Mouse (Mus musculus) kidney, embryonic 14.5 days (tissue): ENCODE data around the gene Fut9. TPM values are rescaled to one million over a fixed set of nuclear protein-coding genes. Genes with fewer than 3 reads are reported as not detected.

Source experiments
- ATAC-seq: fragments of 200-750 bp; cut with Nextera tagmentation; 2 replicates; pipeline ENCODE4 v1.8.0; 2017; ENCODE audit warnings: moderate number of reproducible peaks, mild to moderate bottlenecking, moderate TSS enrichment, moderate library complexity; ENCODE audit not compliant: low FRiP score, low TSS enrichment
- H3K27ac ChIP-seq: fragments of 300-500 bp; sonication (generic); 2 replicates; pipeline ENCODE4 v1.5.1; 2014; ENCODE audit warnings: low read depth, mild to moderate bottlenecking, low read length, moderate library complexity, mixed read lengths
- H3K27me3 ChIP-seq: fragments of 300-500 bp; sonication (generic); 2 replicates; pipeline ENCODE4 v1.6.1; 2014; ENCODE audit warnings: mild to moderate bottlenecking, low read length; ENCODE audit not compliant: control insufficient read depth, insufficient read depth
- H3K36me3 ChIP-seq: fragments of 300-500 bp; sonication (generic); 2 replicates; pipeline ENCODE4 v1.6.1; 2014; ENCODE audit warnings: low read length, mixed read lengths; ENCODE audit not compliant: control insufficient read depth, insufficient read depth
- H3K4me1 ChIP-seq: fragments of 300-500 bp; sonication (generic); 2 replicates; pipeline ENCODE4 v1.6.1; 2014; ENCODE audit warnings: low read length, mixed read lengths; ENCODE audit not compliant: control insufficient read depth, insufficient read depth
- H3K4me2 ChIP-seq: fragments of 300-500 bp; sonication (generic); replicated peaks from 2 replicates; pipeline ENCODE4 v1.6.1; 2014; ENCODE audit warnings: low read depth, mild to moderate bottlenecking, low read length
- H3K4me3 ChIP-seq: fragments of 300-500 bp; sonication (generic); 2 replicates; pipeline ENCODE4 v1.5.1; 2014; ENCODE audit warnings: mild to moderate bottlenecking, low read length
- H3K9ac ChIP-seq: fragments of 300-500 bp; sonication (generic); 2 replicates; pipeline ENCODE4 v1.6.1; 2014; ENCODE audit warnings: low read depth, mild to moderate bottlenecking, low read length, moderate library complexity
- H3K9me3 ChIP-seq: fragments of 300-500 bp; sonication (generic); 2 replicates; pipeline ENCODE4 v1.6.1; 2016; ENCODE audit warnings: low read length; ENCODE audit not compliant: control insufficient read depth
- WGBS: fragments of 180-500 bp; shearing (Covaris S2); extraction: QIAGEN DNeasy Blood & Tissue Kit; methylation state at CpG from one replicate; pipeline ENCODE4 v1.1.7; 2014; 5-methylcytosine and 5-hydroxymethylcytosine counted together
- polyA plus RNA-seq: library from polyadenylated mRNA; unstranded; fragments of >200 nt; fragmentation: Nextera tagmentation; extraction: Ambion mirVana; gene quantifications from 2 replicates; pipeline ENCODE4 v1.2.1, GENCODE M21; 2014

The Fut9 gene
- polyA plus RNA-seq, 1 experiment from 2014 or later, result 5.9 TPM

DNA sequence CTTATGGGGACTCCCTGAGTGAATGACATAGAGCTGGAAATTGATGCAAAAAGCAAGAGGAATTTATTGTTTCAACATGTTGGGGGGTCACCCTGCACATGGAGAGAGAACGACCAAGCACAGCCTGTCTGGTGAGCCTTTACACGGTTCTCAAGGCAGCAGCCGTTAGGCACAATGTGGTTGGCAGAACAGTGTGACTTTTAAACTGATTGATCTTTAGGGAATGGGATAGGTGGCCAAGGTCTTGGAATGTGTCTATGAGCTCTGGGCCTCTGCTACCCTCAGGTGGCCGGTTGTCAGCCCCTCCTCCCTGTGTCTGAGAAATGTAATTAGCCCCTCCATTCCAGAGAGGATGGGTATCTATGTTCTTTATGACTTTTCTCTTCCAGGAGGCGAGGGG lies 171.9 kb downstream of the Fut9 start:
- Histone ChIP-seq H3K9ac (no peak overlapping the region), H3K4me1 (no peaks in the 10 kb centered on the region), H3K36me3 (no peaks in the 10 kb centered on the region), H3K27ac (no peak overlapping the region), H3K4me2 (no peak overlapping the region), H3K4me3 (no peak overlapping the region), H3K9me3 (no peaks in the 10 kb centered on the region), H3K27me3 (no peaks in the 10 kb centered on the region)
- no peak for ATAC-seq
- 42% methylated on average over 5 of the region's 5 CpGs for WGBS

- no peak for ATAC-seq
- 96% methylated on average over 9 of the region's 9 CpGs for WGBS
- H3K4me3 ChIP-seq, result no peak overlapping the region
- no peak overlapping the region for H3K9ac ChIP-seq
- no peaks in the 10 kb centered on the region for H3K9me3 ChIP-seq
- no peaks in the 10 kb centered on the region for H3K27me3 ChIP-seq
- H3K4me1 ChIP-seq, result no peaks in the 10 kb centered on the region
- H3K27ac ChIP-seq, result no peak overlapping the region
- no peak overlapping the region for H3K4me2 ChIP-seq
- H3K36me3 ChIP-seq, result no peaks in the 10 kb centered on the region
Measured at GRCm38 (mm10) chr4:25627467-25627866, 172.6 kb downstream of the Fut9 start.

- whole genome bisulfite sequencing, result 80% methylated on average over 1 of the region's 1 CpGs
- Histone ChIP-seq H3K9me3 (no peaks in the 10 kb centered on the region), H3K4me1 (no peaks in the 10 kb centered on the region), H3K27me3 (no peaks in the 10 kb centered on the region), H3K4me2 (no peak overlapping the region), H3K27ac (no peak overlapping the region), H3K36me3 (no peaks in the 10 kb centered on the region), H3K9ac (no peak overlapping the region), H3K4me3 (no peak overlapping the region)
- no peak for ATAC-seq
Measured at GRCm38 (mm10) chr4:25627039-25627438, 173.0 kb downstream of the Fut9 start.

- H3K36me3 ChIP-seq, result no peaks in the 10 kb centered on the region
- H3K4me1 ChIP-seq, result no peaks in the 10 kb centered on the region
- H3K9me3 ChIP-seq, result no peaks in the 10 kb centered on the region
- ATAC-seq, result no peak
- no peak overlapping the region for H3K4me2 ChIP-seq
- no peak overlapping the region for H3K27ac ChIP-seq
- no peaks in the 10 kb centered on the region for H3K27me3 ChIP-seq
- H3K9ac ChIP-seq, result no peak overlapping the region
- no peak overlapping the region for H3K4me3 ChIP-seq
- 87% methylated on average over 2 of the region's 2 CpGs for WGBS
Measured at GRCm38 (mm10) chr4:25623176-25623575, 176.9 kb downstream of the Fut9 start.

DNA sequence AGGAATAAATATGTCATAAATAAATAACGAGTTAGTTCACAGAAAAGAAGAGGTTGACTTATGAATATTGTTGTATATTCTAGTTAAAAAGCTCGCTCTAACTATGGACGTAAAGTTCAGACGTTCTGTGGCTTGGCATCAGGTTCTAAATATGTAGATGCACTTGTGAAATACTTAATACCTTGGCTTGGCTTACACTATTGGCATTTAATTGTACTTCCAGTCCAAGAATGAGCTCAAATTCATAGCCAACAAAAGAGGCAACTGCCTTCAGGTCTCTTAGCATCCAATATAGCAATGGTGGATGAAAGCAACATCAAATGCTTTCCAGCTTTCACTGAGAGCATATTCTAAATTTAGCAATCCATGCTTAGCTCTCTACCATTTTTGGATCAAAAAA lies 182.7 kb downstream of the Fut9 start:
- 86% methylated on average over 4 of the region's 4 CpGs for WGBS

GRCm38 (mm10) chr4:25613426-25613825 lies 186.6 kb downstream of the Fut9 start:
- no peak for ATAC-seq
- 91% methylated on average over 5 of the region's 5 CpGs for WGBS

More for the DNA sequence above, 182.7 kb downstream of the Fut9 start:
- no peak for ATAC-seq
- H3K36me3 ChIP-seq, result no peaks in the 10 kb centered on the region
- H3K27me3 ChIP-seq, result no peaks in the 10 kb centered on the region
- no peak overlapping the region for H3K9ac ChIP-seq
- no peak overlapping the region for H3K4me3 ChIP-seq
- H3K27ac ChIP-seq, result no peak overlapping the region
- no peaks in the 10 kb centered on the region for H3K4me1 ChIP-seq
- no peak overlapping the region for H3K4me2 ChIP-seq
- no peaks in the 10 kb centered on the region for H3K9me3 ChIP-seq

DNA sequence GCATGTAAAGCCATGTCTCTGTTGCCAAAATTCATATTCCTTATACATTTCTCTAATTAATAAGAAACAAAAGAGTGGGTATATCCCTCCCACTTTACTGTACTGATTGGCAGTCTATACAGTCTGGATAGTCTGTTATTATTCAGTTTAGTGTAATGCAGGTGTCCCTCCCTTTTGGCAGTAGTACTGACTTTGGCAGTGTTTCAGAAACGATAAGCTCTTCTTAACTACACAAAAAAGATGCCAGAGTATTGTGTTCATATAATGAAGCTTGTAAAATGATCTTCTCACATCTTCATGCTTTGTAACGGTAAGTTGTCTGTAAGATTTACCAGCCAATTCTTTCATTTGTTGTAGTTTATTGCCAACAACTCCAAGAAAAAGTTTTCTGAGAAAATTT lies 189.6 kb downstream of the Fut9 start:
- no peak overlapping the region for H3K4me3 ChIP-seq
- no peaks in the 10 kb centered on the region for H3K36me3 ChIP-seq
- H3K9me3 ChIP-seq, result no peaks in the 10 kb centered on the region
- H3K9ac ChIP-seq, result no peak overlapping the region
- no peaks in the 10 kb centered on the region for H3K4me1 ChIP-seq
- no peak overlapping the region for H3K27ac ChIP-seq
- 75% methylated on average over 2 of the region's 2 CpGs for WGBS
- H3K27me3 ChIP-seq, result no peaks in the 10 kb centered on the region
- no peak for ATAC-seq
- no peak overlapping the region for H3K4me2 ChIP-seq

More at GRCm38 (mm10) chr4:25613426-25613825, 186.6 kb downstream of the Fut9 start:
- no peaks in the 10 kb centered on the region for H3K9me3 ChIP-seq
- H3K9ac ChIP-seq, result no peak overlapping the region
- no peaks in the 10 kb centered on the region for H3K36me3 ChIP-seq
- H3K4me1 ChIP-seq, result no peaks in the 10 kb centered on the region
- no peak overlapping the region for H3K4me3 ChIP-seq
- no peak overlapping the region for H3K27ac ChIP-seq
- no peaks in the 10 kb centered on the region for H3K27me3 ChIP-seq
- no peak overlapping the region for H3K4me2 ChIP-seq

DNA sequence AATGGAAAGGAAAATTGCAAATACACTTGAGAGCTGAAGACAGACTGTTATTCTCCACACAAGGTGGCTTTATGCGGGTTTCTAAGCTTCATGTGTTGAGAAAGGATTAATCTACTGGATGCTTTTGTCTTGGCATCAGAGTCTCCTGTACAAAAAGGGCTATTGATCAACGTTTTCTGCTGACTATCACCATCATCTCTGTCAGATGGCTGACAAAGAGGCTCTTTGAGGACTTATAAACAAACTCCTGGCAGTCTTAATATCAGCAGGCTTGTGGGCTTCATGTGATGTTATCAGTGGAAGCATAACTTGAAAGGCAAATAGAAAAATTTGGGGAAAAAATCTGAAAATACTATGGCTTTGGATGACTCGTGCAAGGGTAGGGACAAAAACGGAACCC lies 206.8 kb downstream of the Fut9 start:
- no peaks in the 10 kb centered on the region for H3K27me3 ChIP-seq
- ATAC-seq, result no peak
- WGBS, result 75% methylated on average over 4 of the region's 4 CpGs
- no peaks in the 10 kb centered on the region for H3K36me3 ChIP-seq
- no peaks in the 10 kb centered on the region for H3K4me1 ChIP-seq
- H3K4me2 ChIP-seq, result no peak overlapping the region
- no peak overlapping the region for H3K4me3 ChIP-seq
- H3K9ac ChIP-seq, result no peak overlapping the region
- H3K9me3 ChIP-seq, result no peaks in the 10 kb centered on the region
- H3K27ac ChIP-seq, result no peak overlapping the region
